Mouse (Mus musculus): Measurements from ENCODE around the gene Gm43951.

Gm43951 gene

DNA sequence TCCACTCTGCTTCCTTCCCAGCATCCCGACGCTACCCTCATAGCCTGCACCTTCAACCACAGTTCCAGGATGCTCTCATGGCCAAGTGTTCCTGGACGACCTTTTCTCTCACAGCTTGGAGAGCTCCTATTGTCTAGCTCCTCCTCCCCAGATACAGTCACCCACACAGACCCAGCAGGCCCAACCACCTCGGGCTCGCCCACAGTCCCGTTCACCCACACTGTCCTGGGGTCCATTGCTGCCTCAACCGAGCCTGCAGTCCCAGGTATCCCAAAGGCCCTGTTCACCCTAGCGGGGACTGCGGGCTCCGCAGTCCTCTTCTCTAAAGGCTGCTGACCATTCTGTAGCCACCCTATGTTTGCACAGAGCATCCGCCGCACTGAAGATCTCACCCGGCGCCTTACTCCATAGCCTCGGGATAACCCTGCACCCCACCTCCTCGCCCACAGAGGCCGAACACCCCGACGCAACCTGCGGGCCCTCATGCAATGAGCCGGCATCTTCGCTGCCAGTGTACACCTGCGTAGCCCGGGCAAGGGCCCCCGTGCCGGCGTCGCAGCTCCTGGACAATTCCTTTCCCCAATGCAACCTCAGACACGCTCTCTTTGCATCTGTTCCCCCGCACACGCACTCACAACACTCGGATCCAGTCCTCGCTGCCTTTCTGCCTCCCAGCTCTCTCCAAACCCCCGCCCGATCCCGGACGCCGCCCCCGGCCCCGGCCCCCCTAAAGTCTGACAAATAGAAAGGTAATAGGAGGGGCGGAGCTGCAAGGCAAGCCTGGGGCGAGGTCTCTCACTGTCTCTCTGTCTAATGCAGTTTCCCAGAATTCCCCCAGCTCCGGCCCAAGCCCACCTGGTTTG, at the start of gene Gm43951:
Gene Gm43951, minus strand, starts transcription at position 500 of the 863 bp plus-strand sequence.
- DNase-seq, result peak; percentile 94

DNA sequence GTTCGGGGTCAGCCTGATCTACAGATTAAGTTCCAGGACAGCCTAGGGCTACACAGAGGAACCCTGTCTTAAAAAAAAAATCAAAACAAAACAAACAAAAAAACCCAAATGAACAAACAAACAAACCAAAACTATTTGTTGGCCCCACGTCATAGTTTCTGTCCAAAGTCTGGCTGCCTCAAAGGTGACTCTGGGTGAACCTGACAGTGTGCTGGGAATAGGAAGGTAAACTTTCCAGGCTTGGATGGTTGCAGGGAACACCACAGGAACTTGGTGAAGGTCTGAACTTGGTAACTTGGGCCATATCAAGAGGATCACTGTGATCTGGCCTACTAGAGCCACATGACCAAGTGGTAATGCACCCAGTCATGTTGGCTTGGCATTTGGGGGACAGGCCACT, 49.8 kb upstream of the Gm43951 start:
- DNase-seq, result peak; percentile 61

- DNase-seq, result no peak
Measured at GRCm38 (mm10) chr11:72255629-72256028, 49.0 kb upstream of the Gm43951 start.

DNA sequence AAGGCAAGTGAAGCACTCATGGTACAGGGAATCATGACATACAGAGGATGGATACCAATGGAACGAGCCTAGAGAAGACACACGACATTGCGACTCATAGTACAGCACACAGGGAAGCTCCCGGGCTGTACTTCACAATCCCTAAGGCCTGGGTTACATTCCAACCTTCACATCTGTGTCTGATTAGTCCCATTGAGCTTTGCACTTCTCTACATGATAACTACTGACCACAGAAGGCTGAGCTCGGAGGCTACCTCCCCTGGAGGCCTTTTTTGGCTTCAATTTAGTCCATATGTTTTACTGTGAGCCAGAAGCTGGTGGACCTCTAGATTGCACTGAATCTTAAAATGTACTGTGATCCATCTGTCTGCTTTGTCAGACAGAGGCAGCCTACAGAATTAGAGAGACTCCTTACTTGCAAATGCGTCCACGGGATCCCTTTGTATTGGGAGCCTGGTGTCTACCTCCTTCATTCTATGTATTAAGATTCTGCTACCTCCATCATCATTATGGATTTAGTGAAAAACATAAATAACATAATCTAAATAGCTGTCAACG, 38.6 kb upstream of the Gm43951 start:
- no peak for DNase-seq

DNA sequence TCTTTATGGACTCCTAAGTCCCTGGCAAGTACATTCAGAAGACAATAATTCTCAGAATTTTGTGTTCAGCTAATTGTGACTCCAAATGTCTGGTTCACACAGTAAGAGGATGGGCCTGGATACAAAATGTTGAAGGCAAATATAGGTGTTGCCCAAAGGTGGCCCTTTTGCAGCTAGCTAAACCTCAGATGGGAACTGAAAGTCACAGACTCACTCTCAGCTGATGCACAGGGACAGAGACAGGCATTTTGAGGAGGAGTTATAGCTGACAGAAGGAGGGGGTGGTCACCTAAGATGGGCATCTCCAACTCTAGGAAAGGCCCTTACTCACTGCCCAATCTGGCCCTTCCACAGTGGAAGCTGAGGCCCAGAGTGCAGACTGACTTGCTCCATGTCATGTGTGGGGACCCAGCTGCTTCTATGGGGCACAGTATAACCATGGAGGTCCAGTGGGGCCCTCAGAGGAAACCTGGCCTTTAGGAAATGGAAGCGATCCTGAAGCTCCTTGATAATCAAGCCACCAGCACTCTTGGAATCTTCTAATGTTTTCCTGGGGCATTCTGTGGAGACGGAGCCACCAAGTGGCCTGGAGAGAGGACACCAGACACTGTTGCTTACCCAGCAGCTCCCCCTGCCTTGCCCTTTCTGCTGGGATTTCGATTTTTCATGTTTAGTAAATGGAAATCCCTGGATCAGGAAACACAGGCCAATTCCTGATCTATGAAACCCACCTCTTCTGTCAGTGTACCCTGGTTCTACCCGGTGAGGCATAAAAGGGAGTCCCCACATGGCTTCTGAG, 33.6 kb upstream of the Gm43951 start:
- peak; percentile 76 for DNase-seq

DNA sequence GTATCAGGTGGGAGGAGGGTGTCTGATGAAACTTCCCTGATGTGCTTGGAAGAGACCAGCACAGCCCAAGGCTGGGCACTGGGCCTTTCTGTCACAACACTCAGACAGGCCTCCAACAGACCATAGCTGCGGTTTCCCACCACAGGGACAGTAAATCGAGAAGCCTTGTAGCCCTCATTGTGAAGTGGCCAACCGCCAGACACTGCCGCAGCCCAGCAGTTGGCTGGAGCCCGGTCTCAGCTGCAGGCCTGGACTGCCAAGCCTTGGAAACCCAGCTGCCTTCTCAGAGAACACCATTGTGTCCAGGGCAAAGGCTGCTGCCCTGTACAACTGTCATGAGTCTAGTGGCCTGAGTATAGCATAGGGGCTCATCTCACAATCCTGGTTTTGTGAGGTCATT, 27.4 kb upstream of the Gm43951 start:
- no peak for DNase-seq

DNA sequence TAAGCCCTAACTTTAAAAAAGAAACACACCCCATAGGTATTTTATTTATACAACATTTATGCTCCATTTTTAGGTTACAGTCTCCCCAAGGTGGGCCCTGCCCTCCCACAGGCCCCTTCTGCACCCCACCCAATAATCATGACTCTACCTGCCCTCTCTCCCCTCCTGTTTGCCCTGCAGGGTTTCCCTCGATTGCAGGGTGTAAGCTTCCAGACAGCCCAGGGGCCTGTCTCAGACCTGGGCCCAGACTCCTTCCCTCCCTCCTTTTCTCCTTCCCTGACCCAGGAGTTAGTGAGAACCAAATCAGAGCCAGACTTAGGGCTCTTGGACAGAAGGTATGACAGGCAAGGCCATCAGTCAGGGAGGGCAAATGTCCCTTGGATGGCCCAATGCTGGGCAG, 26.4 kb upstream of the Gm43951 start:
- peak; percentile 70 for DNase-seq

DNA sequence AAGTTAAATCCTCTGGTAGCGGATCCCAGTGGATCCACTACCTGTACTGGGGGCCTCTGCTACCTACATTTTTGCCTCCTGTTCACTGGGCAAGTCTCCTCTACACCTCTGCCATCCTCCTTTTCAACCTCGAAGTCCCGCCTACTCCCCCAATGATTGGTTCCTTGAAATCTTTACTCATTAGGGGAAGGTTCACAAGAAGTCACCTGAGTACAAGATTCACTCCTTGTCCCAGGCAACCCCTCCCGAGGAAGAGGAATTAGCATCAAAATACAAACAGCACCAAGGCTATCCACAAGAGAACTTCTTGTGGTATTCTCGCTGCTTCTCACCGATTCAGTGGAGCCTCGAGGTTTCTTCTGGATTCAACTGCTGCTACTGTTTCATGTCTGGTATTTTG, 25.4 kb upstream of the Gm43951 start:
- peak; percentile 53 for DNase-seq

GRCm38 (mm10) chr11:72228513-72228912, 21.9 kb upstream of the Gm43951 start:
- DNase-seq, result peak; percentile 79

- DNase-seq, result peak; percentile 68
Measured at GRCm38 (mm10) chr11:72226901-72227300, 20.3 kb upstream of the Gm43951 start.

DNA sequence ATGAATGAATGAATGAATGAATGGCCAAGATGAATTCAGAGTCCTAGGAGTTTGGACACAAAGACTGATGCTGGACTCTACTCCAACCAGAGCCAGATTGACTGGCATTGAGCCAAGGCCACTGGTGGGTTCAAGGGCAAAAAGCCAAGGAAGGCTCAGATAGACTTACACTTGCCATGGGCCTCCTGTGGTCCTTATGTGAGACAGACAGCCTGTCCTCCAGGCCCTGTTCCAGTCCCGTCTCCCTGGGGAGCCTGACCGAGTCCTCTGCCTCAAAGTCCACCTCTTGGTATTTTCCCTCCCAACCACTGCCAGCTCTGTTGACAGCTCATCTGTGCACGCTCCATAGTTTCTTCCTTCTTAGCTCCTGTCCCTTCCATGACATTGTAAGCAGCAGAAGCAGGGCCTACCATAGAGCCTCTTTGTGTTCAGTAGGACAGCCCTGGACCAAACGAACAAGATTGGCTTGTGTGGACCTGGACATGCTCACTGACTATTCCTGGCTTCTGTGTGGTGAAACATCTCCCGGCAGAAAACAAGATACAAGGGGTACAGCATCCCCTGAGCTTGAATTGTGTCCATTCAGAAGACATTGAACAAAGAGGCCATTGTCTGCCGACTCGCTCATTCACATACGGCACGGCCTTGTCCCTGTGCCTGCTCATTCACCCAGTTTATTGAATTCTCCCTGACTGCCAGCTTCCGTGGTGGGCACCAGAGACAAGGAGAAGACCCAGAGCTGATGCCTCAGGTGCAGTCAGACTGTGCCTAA, 19.6 kb upstream of the Gm43951 start:
- peak; percentile 82 for DNase-seq

- peak; percentile 93 for DNase-seq
Measured at GRCm38 (mm10) chr11:72224865-72225264, 18.2 kb upstream of the Gm43951 start.

DNA sequence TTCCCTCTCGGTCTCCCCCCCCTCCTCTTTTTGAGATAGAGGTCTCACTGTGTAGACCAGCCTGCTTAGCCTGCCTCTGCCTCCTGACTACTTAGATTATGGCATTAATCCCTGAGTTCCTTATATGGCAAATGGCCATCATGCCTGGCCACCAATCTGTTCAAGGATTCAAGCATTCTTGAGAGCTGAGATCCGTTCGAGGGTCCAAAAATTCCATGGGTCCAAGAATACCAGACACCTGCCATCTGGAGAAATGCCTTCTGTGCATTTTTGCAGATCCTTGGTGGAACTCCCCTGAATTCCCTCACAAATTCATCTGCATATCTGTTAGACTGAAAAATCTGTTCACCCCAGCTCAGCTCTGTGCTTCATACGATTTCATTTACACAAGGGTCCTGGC, 16.8 kb upstream of the Gm43951 start:
- DNase-seq, result peak; percentile 68

DNA sequence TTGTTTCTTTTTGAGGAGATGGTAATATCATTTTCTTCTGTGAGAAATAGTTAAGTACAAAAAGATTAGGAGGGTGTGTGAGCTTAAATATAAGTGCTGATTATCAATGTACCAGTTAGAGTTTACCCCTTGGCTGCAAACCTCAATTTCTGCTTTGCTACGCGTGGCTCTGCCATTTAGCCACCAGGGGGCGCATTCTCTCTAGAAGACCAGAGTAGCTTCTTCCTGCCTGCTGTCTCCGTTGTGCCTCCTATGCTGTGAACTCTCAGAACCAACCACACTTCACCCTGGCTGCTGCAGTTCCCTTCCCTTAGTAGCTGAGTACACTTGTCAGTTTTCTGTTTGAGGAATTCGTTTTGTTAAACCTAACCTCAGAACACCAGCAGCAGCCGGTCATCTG, 14.6 kb upstream of the Gm43951 start:
- peak; percentile 92 for DNase-seq

- peak; percentile 90 for DNase-seq
Measured at GRCm38 (mm10) chr11:72217116-72217515, 10.5 kb upstream of the Gm43951 start.

DNA sequence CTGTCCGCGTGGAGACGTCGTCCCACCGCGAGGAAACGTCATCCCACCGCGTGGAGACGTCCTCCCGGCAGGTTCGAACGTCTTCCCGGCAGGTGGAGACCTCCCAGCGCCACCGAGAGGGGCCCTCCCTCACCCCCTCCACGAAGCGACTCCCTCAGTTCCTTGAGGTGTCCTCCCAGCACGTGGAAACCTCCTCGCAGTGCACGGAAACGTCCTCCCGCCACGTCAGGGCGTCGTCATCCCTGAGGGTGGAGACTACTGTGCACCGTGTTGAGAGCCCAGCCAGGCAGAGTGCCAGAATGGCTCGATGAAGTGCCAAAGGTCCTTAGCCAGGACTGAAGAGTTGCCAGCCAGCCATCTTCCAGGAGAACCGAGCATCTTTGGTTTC, 8.8 kb upstream of the Gm43951 start, which contains the start of gene Med31:
Gene Med31, minus strand, starts transcription at position 183 of the 388 bp plus-strand sequence.
- peak; percentile 98 for DNase-seq

DNA sequence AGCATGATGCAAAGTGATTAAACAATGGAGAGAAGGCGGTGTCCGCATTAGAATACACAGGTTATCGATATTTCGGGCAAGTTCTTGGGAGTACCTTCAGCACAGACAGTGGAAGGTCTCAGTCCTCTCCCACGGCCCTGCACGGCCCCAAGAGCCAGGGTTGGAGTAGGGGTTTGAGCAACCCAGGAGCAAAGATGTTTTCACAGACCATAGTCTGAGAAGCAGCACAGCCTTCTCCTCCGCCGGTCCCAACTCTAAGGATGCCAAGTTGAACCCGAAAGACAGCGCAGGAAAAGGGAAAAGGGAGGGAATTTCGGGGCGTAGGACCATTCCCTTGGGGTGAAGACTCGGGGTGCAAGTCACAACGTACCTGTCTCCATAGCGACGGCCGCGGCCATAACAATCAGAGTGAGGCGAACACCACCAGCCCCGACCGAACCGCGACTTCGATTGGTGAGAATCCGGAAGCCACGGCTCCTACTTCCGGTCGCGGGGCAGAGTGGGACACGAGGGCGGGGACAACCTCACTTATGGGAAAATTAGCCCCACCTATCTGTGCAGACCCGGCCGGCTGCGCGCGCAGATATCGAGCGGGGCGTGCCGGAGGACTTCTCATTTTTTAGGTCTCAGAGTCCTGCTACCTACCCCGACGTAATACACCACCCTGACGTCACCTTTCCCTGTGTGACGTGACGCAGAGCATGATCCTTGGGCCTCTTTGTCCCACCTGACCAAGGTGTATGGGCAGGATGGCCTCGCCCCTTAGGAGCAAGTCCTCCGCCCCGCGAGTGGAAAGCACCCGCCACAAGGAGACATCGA, 8.2 kb upstream of the Gm43951 start:
- peak; percentile 100 for DNase-seq

DNA sequence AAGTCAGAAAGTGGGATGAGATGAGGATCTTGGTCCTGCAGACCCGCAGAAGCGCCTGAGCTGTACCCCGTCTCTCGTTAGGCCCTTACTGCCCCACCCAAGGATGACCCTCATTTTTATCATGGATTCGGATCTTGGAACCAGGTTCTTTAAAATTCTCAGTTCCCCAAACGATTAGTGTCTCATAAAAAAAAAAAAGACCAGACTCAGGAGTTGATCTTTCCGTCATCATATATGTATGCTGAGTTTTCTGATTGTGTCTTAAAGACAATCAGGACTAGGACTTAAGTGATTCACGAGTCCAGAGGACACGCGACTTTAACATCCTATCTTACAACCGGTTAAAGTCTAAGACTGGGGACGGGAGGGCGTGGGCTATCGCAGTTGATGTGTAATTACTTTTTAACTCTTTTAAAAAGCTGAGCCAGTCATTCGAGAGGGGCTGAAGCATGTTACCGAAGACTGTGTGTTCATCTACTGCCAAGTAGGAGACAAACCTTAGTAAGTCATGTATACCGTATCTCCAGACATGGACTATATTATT, 1.3 kb upstream of the Gm43951 start:
- DNase-seq, result no peak

GRCm38 (mm10) chr11:72207204-72207833, 679 bp upstream of the Gm43951 start, which contains the start of the genes 4933427D14Rik and Txndc17:
Gene 4933427D14Rik, minus strand, starts transcription at chr11:72207459.
Gene Txndc17, plus strand, starts transcription at chr11:72207547.
- DNase-seq, result peak; percentile 99

DNA sequence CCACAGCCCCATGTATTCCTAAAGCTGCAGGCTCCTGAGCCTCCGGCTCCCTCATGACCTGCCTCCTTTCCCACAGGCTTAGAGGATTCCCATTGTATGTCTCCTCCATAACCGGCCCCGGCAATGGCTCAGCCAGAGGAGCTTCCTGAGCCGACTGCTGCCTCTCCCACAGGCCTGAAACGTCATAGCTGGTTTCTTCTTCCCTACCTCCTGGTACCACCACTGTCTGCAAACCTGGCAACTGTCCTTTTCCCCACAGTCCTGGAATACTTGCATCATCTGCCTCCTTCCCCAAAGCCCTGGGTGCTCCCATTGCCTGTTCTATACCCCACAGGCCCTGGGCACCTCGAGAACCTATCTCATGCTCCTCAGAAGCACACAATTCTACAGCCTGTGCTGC, 1.4 kb downstream of the Gm43951 start:
- peak; percentile 90 for DNase-seq

- DNase-seq, result peak; percentile 78
Measured at GRCm38 (mm10) chr11:72203440-72203839, 3.2 kb downstream of the Gm43951 start.
